Mouse (Mus musculus): ENCODE data around the gene Cpvl. TPM values are rescaled to one million over a fixed set of nuclear protein-coding genes. Genes with fewer than 3 reads are reported as not detected.

Cpvl gene
- total and polyA plus RNA-seq, 3 experiments: not detected

GRCm38 (mm10) chr6:53992386-53992785, 13.9 kb upstream of the Cpvl start:
- in situ Hi-C loops (cut with MboI; ENCODE audit: low pct_ligation_motif_present, low pct_unique_long_range_greater_than_20kb, low sequenced_read_pairs) (no loop called here), dilution Hi-C loops (cut with MboI; ENCODE audit: extremely low pct_ligation_motif_present, extremely low pct_unique_long_range_greater_than_20kb, low sequenced_read_pairs) (no loop called here)
- H3K4me2 ChIP-seq (ENCODE audit: insufficient read depth, low read depth, poor library complexity, severe bottlenecking): no peak overlapping the region
- peaks cover under 1 to 19% of the 10 kb centered on the region in 2 experiments; a peak in 3 of 4 replicates for H3K4me1 ChIP-seq (ENCODE audit: control insufficient read depth in 1 of 2, insufficient read depth in 2 of 2)
- no peaks in the 10 kb centered on the region for H3K27me3 ChIP-seq (replicated peaks)
- TF ChIP-seq MEF2A (IDR thresholded peaks at IDR 0.05; ENCODE audit: borderline replicate concordance, low read depth, low read length) (no peak), ZNF384 (IDR thresholded peaks at IDR 0.05; ENCODE audit: low read depth, low read length) (no peak), CHD1 (IDR thresholded peaks at IDR 0.05; ENCODE audit: low read depth, low read length) (no peak), MXI1 (IDR thresholded peaks at IDR 0.05; ENCODE audit: low read depth, low read length) (no peak), MAZ (IDR thresholded peaks at IDR 0.05; ENCODE audit: low read depth, low read length) (no peak), CHD2 (IDR thresholded peaks at IDR 0.05; ENCODE audit: low read length) (no peak), RAD21 (IDR thresholded peaks at IDR 0.05; ENCODE audit: low read depth, low read length) (no peak), JUND (conservative IDR thresholded peaks at IDR 0.05; ENCODE audit: low read depth, low read length) (no peak), RCOR1 (conservative IDR thresholded peaks at IDR 0.05; ENCODE audit: low read depth, low read length) (no peak), ZC3H11A (IDR thresholded peaks at IDR 0.05; ENCODE audit: low read depth, low read length) (no peak), ELF1 (IDR thresholded peaks at IDR 0.05; ENCODE audit: low read depth, low read length) (no peak), PAX5 (IDR thresholded peaks at IDR 0.05; ENCODE audit: low read length) (no peak), TCF12 (IDR thresholded peaks at IDR 0.05; ENCODE audit: low read depth, low read length) (no peak), TBP (conservative IDR thresholded peaks at IDR 0.05; ENCODE audit: low read depth, low read length) (no peak), NRF1 (IDR thresholded peaks at IDR 0.05; ENCODE audit: low read depth, low read length) (no peak), USF2 (conservative IDR thresholded peaks at IDR 0.05; ENCODE audit: low read depth, low read length) (no peak), MAFK (IDR thresholded peaks at IDR 0.05; ENCODE audit: insufficient replicate concordance, low read length) (no peak), KAT2A (IDR thresholded peaks at IDR 0.05; ENCODE audit: insufficient replicate concordance, low read length) (no peak), ETS1 (conservative IDR thresholded peaks at IDR 0.05; ENCODE audit: low read depth, low read length) (no peak), USF1 (IDR thresholded peaks at IDR 0.05; ENCODE audit: low read depth, low read length) (no peak)
- DNase-seq (ENCODE audit: extremely low read depth): no peak
- H3K9ac ChIP-seq (ENCODE audit: insufficient read depth, low read depth): no peak overlapping the region
- no peak overlapping the region for H3K4me3 ChIP-seq (replicated peaks in 1 of 3; ENCODE audit: low read depth in 2 of 3, low read length in 2 of 3, poor library complexity in 1 of 3)
- H3K9me3 ChIP-seq (replicated peaks; ENCODE audit: low read length): peaks cover 5% of the 10 kb centered on the region
- H3K27ac ChIP-seq (ENCODE audit: insufficient read depth, low read depth): no peak overlapping the region
- H3K36me3 ChIP-seq (replicated peaks in 1 of 2; ENCODE audit: control insufficient read depth in 1 of 2, insufficient read depth in 1 of 2, low read length in 1 of 2): no peaks in the 10 kb centered on the region
- H3K79me2 ChIP-seq (replicated peaks; ENCODE audit: control insufficient read depth, extremely low read depth, insufficient read depth, poor library complexity, severe bottlenecking): no peaks in the 10 kb centered on the region

GRCm38 (mm10) chr6:53987235-53987634, 8.8 kb upstream of the Cpvl start:
- no peak overlapping the region for H3K4me2 ChIP-seq (ENCODE audit: insufficient read depth, low read depth, poor library complexity, severe bottlenecking)
- no peak overlapping the region for H3K9ac ChIP-seq (ENCODE audit: insufficient read depth, low read depth)
- H3K4me1 ChIP-seq (ENCODE audit: control insufficient read depth in 1 of 2, insufficient read depth in 2 of 2): peaks cover 6 to 25% of the 10 kb centered on the region in 2 experiments
- DNase-seq (ENCODE audit: extremely low read depth): no peak
- dilution Hi-C loops (cut with MboI; ENCODE audit: extremely low pct_ligation_motif_present, extremely low pct_unique_long_range_greater_than_20kb, low sequenced_read_pairs): no loop called here
- in situ Hi-C loops (cut with MboI; ENCODE audit: low pct_ligation_motif_present, low pct_unique_long_range_greater_than_20kb, low sequenced_read_pairs): no loop called here
- no peak for TF ChIP-seq CHD1 (IDR thresholded peaks at IDR 0.05; ENCODE audit: low read depth, low read length)
- H3K36me3 ChIP-seq (replicated peaks in 1 of 2; ENCODE audit: control insufficient read depth in 1 of 2, insufficient read depth in 1 of 2, low read length in 1 of 2): no peaks in the 10 kb centered on the region
- H3K9me3 ChIP-seq (replicated peaks; ENCODE audit: low read length): no peaks in the 10 kb centered on the region
- no peak overlapping the region for H3K4me3 ChIP-seq (replicated peaks in 1 of 3; ENCODE audit: low read depth in 2 of 3, low read length in 2 of 3, poor library complexity in 1 of 3)
- H3K27me3 ChIP-seq (replicated peaks): no peaks in the 10 kb centered on the region
- no peak overlapping the region for H3K27ac ChIP-seq (ENCODE audit: insufficient read depth, low read depth)
- no peaks in the 10 kb centered on the region for H3K79me2 ChIP-seq (replicated peaks; ENCODE audit: control insufficient read depth, extremely low read depth, insufficient read depth, poor library complexity, severe bottlenecking)

Data from CH12.LX (cell line).